Mouse (Mus musculus) intestine, embryonic 14.5 days (tissue): ENCODE results near the gene Dok1. TPM values are rescaled to one million over a fixed set of nuclear protein-coding genes. Genes with fewer than 3 reads are reported as not detected.
A peak's percentile ranks its signal among the peaks of the same experiment; 100 is the strongest.

Experiments
- ATAC-seq: fragments of 200-750 bp; cut with Nextera tagmentation; replicated peaks from 2 replicates; pipeline ENCODE4 v1.8.0; 2017; ENCODE audit warnings: low read depth, moderate number of reproducible peaks, moderate TSS enrichment, moderate library complexity; ENCODE audit not compliant: low FRiP score, low TSS enrichment
- DNase-seq: peaks from one replicate; pipeline ENCODE4 v3.0.0-alpha.2; 2018; ENCODE audit warnings: low spot score
- H3K27ac ChIP-seq: fragments of 300-500 bp; sonication (generic); 2 replicates; pipeline ENCODE4 v1.5.1; 2014; ENCODE audit warnings: low read depth, mild to moderate bottlenecking, control low read depth
- H3K27me3 ChIP-seq: fragments of 300-500 bp; sonication (generic); replicated peaks from 2 replicates; pipeline ENCODE4 v1.6.1; 2014; ENCODE audit warnings: low read length, control low read depth; ENCODE audit not compliant: control insufficient read depth, insufficient read depth
- H3K36me3 ChIP-seq: fragments of 300-500 bp; sonication (generic); 2 replicates; pipeline ENCODE4 v1.6.1; 2014; ENCODE audit warnings: low read length, control low read depth; ENCODE audit not compliant: control insufficient read depth, insufficient read depth
- H3K4me1 ChIP-seq: fragments of 300-500 bp; sonication (generic); replicated peaks from 2 replicates; pipeline ENCODE4 v1.6.1; 2014; ENCODE audit warnings: low read length, control low read depth, mixed read lengths; ENCODE audit not compliant: control insufficient read depth, insufficient read depth
- H3K4me2 ChIP-seq: fragments of 300-500 bp; sonication (generic); 2 replicates; pipeline ENCODE4 v1.6.1; 2014; ENCODE audit warnings: low read length
- H3K4me3 ChIP-seq: fragments of 300-500 bp; sonication (generic); 2 replicates; pipeline ENCODE4 v1.5.1; 2014; ENCODE audit warnings: low read depth, low read length, control low read depth, mixed read lengths
- H3K9ac ChIP-seq: fragments of 300-500 bp; sonication (generic); 2 replicates; pipeline ENCODE4 v1.6.1; 2014; ENCODE audit warnings: mild to moderate bottlenecking, low read length
- H3K9me3 ChIP-seq: fragments of 300-500 bp; sonication (generic); 2 replicates; pipeline ENCODE4 v1.6.1; 2016; ENCODE audit warnings: low read length, control low read depth; ENCODE audit not compliant: control insufficient read depth
- WGBS: fragments of 180-500 bp; shearing (Covaris S2); extraction: QIAGEN DNeasy Blood & Tissue Kit; methylation state at CpG from one replicate; pipeline ENCODE4 v1.1.7; 2014; 5-methylcytosine and 5-hydroxymethylcytosine counted together
- microRNA-seq: library from miRNA; unstranded; fragments of <30 nt; microRNA quantifications from one replicate; pipeline ENCODE4, GENCODE M21; 2016
- polyA plus RNA-seq: library from polyadenylated mRNA; unstranded; fragments of >200 nt; fragmentation: Nextera tagmentation; extraction: Ambion mirVana; gene quantifications from 2 replicates; pipeline ENCODE4 v1.2.1, GENCODE M21; 2014

Dok1 gene
- polyA plus RNA-seq, 1 experiment from 2014 or later = 7.6 TPM

- DNase-seq = no peak
- no peaks in the 10 kb centered on the region for H3K36me3 ChIP-seq
- no peak overlapping the region for H3K9ac ChIP-seq
- no peak overlapping the region for H3K27ac ChIP-seq
- ATAC-seq = no peak
- no peak overlapping the region for H3K4me3 ChIP-seq
- no peaks in the 10 kb centered on the region for H3K27me3 ChIP-seq
- 37% methylated on average over 1 of the region's 1 CpGs for WGBS
- H3K4me2 ChIP-seq = no peak overlapping the region
- H3K4me1 ChIP-seq = peaks cover 6% of the 10 kb centered on the region; the same call in 1 of the 2 replicates
- no peaks in the 10 kb centered on the region for H3K9me3 ChIP-seq
These were observed 39.6 kb downstream of the Dok1 start for GRCm38 (mm10) chr6:82993696-82994095.

GRCm38 (mm10) chr6:82987411-82987971, 45.8 kb downstream of the Dok1 start:
- Histone ChIP-seq H3K9me3 (no peaks in the 10 kb centered on the region), H3K36me3 (no peaks in the 10 kb centered on the region), H3K4me1 (peaks cover 5% of the 10 kb centered on the region; the same call in 1 of the 2 replicates), H3K9ac (no peak overlapping the region), H3K4me3 (no peak overlapping the region), H3K27ac (peak overlapping the region; percentile 0; the same call in 1 of the 2 replicates), H3K4me2 (no peak overlapping the region), H3K27me3 (no peaks in the 10 kb centered on the region)
- ATAC-seq = no peak
- DNase-seq = no peak
- WGBS = 15% methylated on average over 9 of the region's 9 CpGs

Small RNA genes within 50 kb of the gene (microRNA-seq; reads per million reads assigned to microRNA genes)
- gene Mir7040 = 0.34 reads per million

Other genes with a start within 250 kb of the Dok1 start
- 1.5 and 1.6 TPM in 2 replicates for gene Sema4f, start 93.7 kb downstream of the Dok1 start, polyA plus RNA-seq
- gene M1ap, start 86.6 kb downstream of the Dok1 start, polyA plus RNA-seq = 0.17 and 0.47 TPM in 2 replicates
- gene Loxl3, start 702 bp upstream of the Dok1 start, polyA plus RNA-seq = 13.6 and 14.4 TPM in 2 replicates
- gene Aup1, start 21.1 kb upstream of the Dok1 start, polyA plus RNA-seq = 158 and 167 TPM in 2 replicates
- 42.6 and 45.9 TPM in 2 replicates for gene Htra2, start 21.8 kb upstream of the Dok1 start, polyA plus RNA-seq
- 7.7 and 8.2 TPM in 2 replicates for gene Dqx1, start 24.4 kb upstream of the Dok1 start, polyA plus RNA-seq
- 36.4 and 43.1 TPM in 2 replicates for gene Tlx2, start 36.8 kb upstream of the Dok1 start, polyA plus RNA-seq
- gene Pcgf1, start 44.4 kb upstream of the Dok1 start, polyA plus RNA-seq = 45.5 and 46.9 TPM in 2 replicates
- gene Lbx2, start 52.9 kb upstream of the Dok1 start, polyA plus RNA-seq = 1.1 and 1.4 TPM in 2 replicates
- 2.0 and 2.9 TPM in 2 replicates for gene Ccdc142, start 68.1 kb upstream of the Dok1 start, polyA plus RNA-seq
- gene Gm42688, start 68.1 kb upstream of the Dok1 start, polyA plus RNA-seq = 2.1 and 2.6 TPM in 2 replicates
- 132 and 136 TPM in 2 replicates for gene Mrpl53, start 75.6 kb upstream of the Dok1 start, polyA plus RNA-seq
- 39.7 and 60.0 TPM in 2 replicates for gene Mogs, start 82.0 kb upstream of the Dok1 start, polyA plus RNA-seq
- gene Wbp1, start 88.1 kb upstream of the Dok1 start, polyA plus RNA-seq = 83.8 and 91.2 TPM in 2 replicates
- gene Ino80b, start 92.0 kb upstream of the Dok1 start, polyA plus RNA-seq = 13.4 and 13.8 TPM in 2 replicates
- 16.9 and 17.6 TPM in 2 replicates for gene Rtkn, start 102.0 kb upstream of the Dok1 start, polyA plus RNA-seq
- gene Wdr54, start 122.9 kb upstream of the Dok1 start, polyA plus RNA-seq = 4.3 and 6.4 TPM in 2 replicates
- gene 1700003E16Rik, start 122.9 kb upstream of the Dok1 start, polyA plus RNA-seq = 0.47 and 0.83 TPM in 2 replicates
- 75.3 and 76.0 TPM in 2 replicates for gene Dctn1, start 132.4 kb upstream of the Dok1 start, polyA plus RNA-seq
- gene Slc4a5, start 186.4 kb upstream of the Dok1 start, polyA plus RNA-seq = 0.17 and 0.46 TPM in 2 replicates